Comparison of ENCODE assay signal across 9 mouse cellular contexts in genomic region chr14:47747536-47747935, GRCm38 (mm10).
DNase-seq lines count a peak whose midpoint lies in the region; ATAC-seq lines count a peak whose summit lies in the region.
"Had no signal": no experiment of that assay in that cellular context is flagged by ENCODE, and none has a peak within 500 bp of the region (broad histone marks: within the 10 kb centered on the region; RNA-seq: fewer than 3 reads in every experiment).

No protein-coding gene starts in this region.

- H3K4me2 ChIP-seq in forebrain, embryonic 12.5 days = no peak overlapping the region
- no peak overlapping the region for H3K4me2 ChIP-seq in hindbrain, embryonic 11.5 days (replicated peaks; ENCODE audit: low read depth, low read length)
- H3K4me2 ChIP-seq: neural tube, embryonic 13.5 days had no signal

- peak; percentile 37 to 50 for DNase-seq in right cerebral cortex, postnatal 10 days (ENCODE audit: low spot score in 2 of 2)
- no peak for DNase-seq in right cerebral cortex, postnatal 4 days
- DNase-seq in heart, adult 9 months (ENCODE audit: low spot score in 2 of 2) = peak; percentile 77
- DNase-seq in kidney, postnatal 25 days = peak; percentile 15 to 54
- DNase-seq in telencephalon, adult 2 months (ENCODE audit: low read depth, low spot score) = peak; percentile 39
- DNase-seq in hindbrain, embryonic 11.5 days (ENCODE audit: low spot score) = no peak
- DNase-seq in urinary bladder, postnatal 4 days (ENCODE audit: low spot score in 2 of 2) = no peak

- H3K36me3 ChIP-seq in forebrain, embryonic 12.5 days (replicated peaks) = no peaks in the 10 kb centered on the region; the same call in none of the 2 replicates
- no peaks in the 10 kb centered on the region for H3K36me3 ChIP-seq in hindbrain, embryonic 11.5 days (ENCODE audit: control insufficient read depth, insufficient read depth, low read length)
- H3K36me3 ChIP-seq: neural tube, embryonic 13.5 days had no signal

- no peaks in the 10 kb centered on the region for H3K9me3 ChIP-seq in forebrain, embryonic 12.5 days
- H3K9me3 ChIP-seq in hindbrain, embryonic 11.5 days (ENCODE audit: control insufficient read depth, low read length) = no peaks in the 10 kb centered on the region
- H3K9me3 ChIP-seq: neural tube, embryonic 13.5 days had no signal

- H3K27me3 ChIP-seq in forebrain, embryonic 12.5 days = no peaks in the 10 kb centered on the region
- no peaks in the 10 kb centered on the region for H3K27me3 ChIP-seq in hindbrain, embryonic 11.5 days (ENCODE audit: control insufficient read depth, insufficient read depth, low read length)
- H3K27me3 ChIP-seq: neural tube, embryonic 13.5 days had no signal

- no peak overlapping the region for H3K4me3 ChIP-seq in forebrain, embryonic 12.5 days (replicated peaks)
- H3K4me3 ChIP-seq in hindbrain, embryonic 11.5 days (ENCODE audit: low read depth, low read length) = no peak overlapping the region
- H3K4me3 ChIP-seq: neural tube, embryonic 13.5 days had no signal

- no peak overlapping the region for H3K9ac ChIP-seq in forebrain, embryonic 12.5 days
- no peak overlapping the region for H3K9ac ChIP-seq in hindbrain, embryonic 11.5 days (ENCODE audit: low read depth, low read length)
- H3K9ac ChIP-seq: neural tube, embryonic 13.5 days had no signal

- no peaks in the 10 kb centered on the region for H3K4me1 ChIP-seq in forebrain, embryonic 12.5 days
- no peaks in the 10 kb centered on the region for H3K4me1 ChIP-seq in hindbrain, embryonic 11.5 days (replicated peaks; ENCODE audit: control insufficient read depth, insufficient read depth, low read length)

- no peak for ATAC-seq in forebrain, embryonic 12.5 days (ENCODE audit: low FRiP score)
- ATAC-seq in hindbrain, embryonic 11.5 days (ENCODE audit: low FRiP score) = no peak

- no peak overlapping the region for H3K27ac ChIP-seq in forebrain, embryonic 12.5 days
- H3K27ac ChIP-seq in hindbrain, embryonic 11.5 days (ENCODE audit: low read depth, low read length) = no peak overlapping the region
- H3K27ac ChIP-seq: neural tube, embryonic 13.5 days had no signal

- 87% methylated on average over 9 of the region's 9 CpGs for WGBS in forebrain, embryonic 12.5 days
- 87% methylated on average over 9 of the region's 9 CpGs for WGBS in hindbrain, embryonic 11.5 days

Comparison
In these comparisons a context has a peak if more than half of its experiments do, and no peak if none do; other contexts are left out.
1. DNase-seq: peak in right cerebral cortex, postnatal 10 days (2 of 2), heart, adult 9 months (2 of 2), kidney, postnatal 25 days (2 of 2) and telencephalon, adult 2 months (single experiment); none in right cerebral cortex, postnatal 4 days (single experiment), hindbrain, embryonic 11.5 days (single experiment) and urinary bladder, postnatal 4 days (0 of 2).